Mouse (Mus musculus): ENCODE measurements at regions not wholly inside any gene's neighbourhood (a gene's known extent, or its start where the extent isn't known, plus 50 kb on each side); places are given as distances from the start of the nearest gene placed in this dataset.

DNA sequence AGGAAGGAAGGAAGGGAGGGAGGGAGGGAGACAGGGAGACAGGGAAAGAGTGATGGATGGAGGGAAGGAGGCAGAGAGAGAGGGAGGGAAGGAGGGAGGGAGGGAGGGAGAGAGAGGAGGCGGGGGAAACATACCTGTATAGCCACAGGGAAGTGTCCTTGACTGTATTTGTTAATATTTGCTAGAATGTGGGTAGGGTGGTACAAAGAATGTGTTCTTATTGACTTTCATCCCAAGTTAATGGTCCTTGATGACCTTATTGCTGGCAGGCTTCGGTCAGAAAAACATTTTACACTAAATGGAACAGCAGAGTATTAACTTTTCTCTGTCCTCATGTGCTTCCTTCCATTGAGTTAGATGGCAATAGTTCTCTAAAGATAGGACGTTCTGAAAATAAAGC, 171.0 kb upstream of the Ctnnb1 start:
- peak; percentile 71 for ATAC-seq
- no peaks in the 10 kb centered on the region for H3K27me3 ChIP-seq (replicated peaks)
- no peak overlapping the region for H3K9ac ChIP-seq
- H3K36me3 ChIP-seq = no peaks in the 10 kb centered on the region
- H3K9me3 ChIP-seq = no peaks in the 10 kb centered on the region
- H3K4me3 ChIP-seq (replicated peaks) = no peak overlapping the region
- peak overlapping the region; percentile 54; the same call in 1 of the 2 replicates for H3K27ac ChIP-seq
- 0 out of 2 replicates have a peak, but pooled peaks cover 12% of the 10 kb centered on the region for H3K4me1 ChIP-seq (replicated peaks)
- H3K4me2 ChIP-seq (replicated peaks) = no peak overlapping the region
- 59% methylated on average over 3 of the region's 3 CpGs for WGBS

DNA sequence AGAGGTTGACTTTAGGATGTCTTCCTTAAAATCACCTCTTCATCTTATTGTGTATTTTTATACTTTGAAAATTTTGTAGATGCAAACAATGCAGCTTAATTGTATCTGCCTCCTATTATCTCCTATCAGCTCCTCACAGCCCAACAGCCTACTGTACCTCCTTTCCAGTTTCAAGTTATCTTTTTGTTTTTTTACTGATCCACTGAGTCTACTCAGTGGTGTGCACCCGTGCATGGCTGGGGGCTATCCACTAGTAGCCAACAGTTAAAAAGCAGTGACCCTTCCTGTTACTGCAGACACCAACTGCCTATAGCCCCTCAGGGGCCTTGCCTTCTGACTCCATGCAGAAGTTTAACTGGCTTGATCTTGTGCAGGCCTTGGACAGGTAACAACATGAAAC, 170.4 kb upstream of the Ctnnb1 start:
- WGBS = 71% methylated on average over 1 of the region's 1 CpGs
- no peak for ATAC-seq
- H3K36me3 ChIP-seq = no peaks in the 10 kb centered on the region
- H3K27me3 ChIP-seq (replicated peaks) = no peaks in the 10 kb centered on the region
- H3K4me1 ChIP-seq (replicated peaks) = 0 out of 2 replicates have a peak, but pooled peaks cover 13% of the 10 kb centered on the region
- no peak overlapping the region for H3K9ac ChIP-seq
- H3K27ac ChIP-seq = peak overlapping the region; percentile 54
- no peak overlapping the region for H3K4me3 ChIP-seq (replicated peaks)
- H3K9me3 ChIP-seq = no peaks in the 10 kb centered on the region
- H3K4me2 ChIP-seq (replicated peaks) = no peak overlapping the region

DNA sequence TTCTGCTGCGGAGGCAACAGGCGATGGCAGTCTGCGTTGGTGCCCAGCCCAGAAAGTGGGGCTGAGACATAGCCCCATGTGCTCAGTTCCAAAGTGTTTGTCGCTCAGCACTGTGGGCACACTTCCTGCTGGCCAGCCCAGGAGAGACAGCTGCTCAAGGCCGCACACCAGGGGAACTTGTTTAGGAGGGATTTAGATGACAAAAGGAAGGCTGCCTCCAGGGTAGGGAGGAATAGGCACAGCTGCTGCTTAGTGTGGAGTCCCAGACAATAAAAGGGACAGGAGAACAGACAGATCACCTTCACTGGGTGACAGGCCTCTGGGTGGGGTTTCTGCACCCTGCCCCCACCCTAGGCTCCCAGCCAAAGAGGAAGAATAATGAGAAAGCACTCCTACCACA, 169.2 kb upstream of the Ctnnb1 start:
- Histone ChIP-seq H3K4me3 (replicated peaks) (no peak overlapping the region), H3K4me2 (replicated peaks) (no peak overlapping the region), H3K9ac (no peak overlapping the region), H3K9me3 (no peaks in the 10 kb centered on the region), H3K27me3 (replicated peaks) (no peaks in the 10 kb centered on the region), H3K4me1 (replicated peaks) (peaks cover 24% of the 10 kb centered on the region; the same call in 1 of the 2 replicates), H3K36me3 (no peaks in the 10 kb centered on the region), H3K27ac (peak overlapping the region; percentile 64)
- peak; percentile 81 for ATAC-seq
- WGBS = 73% methylated on average over 5 of the region's 5 CpGs

DNA sequence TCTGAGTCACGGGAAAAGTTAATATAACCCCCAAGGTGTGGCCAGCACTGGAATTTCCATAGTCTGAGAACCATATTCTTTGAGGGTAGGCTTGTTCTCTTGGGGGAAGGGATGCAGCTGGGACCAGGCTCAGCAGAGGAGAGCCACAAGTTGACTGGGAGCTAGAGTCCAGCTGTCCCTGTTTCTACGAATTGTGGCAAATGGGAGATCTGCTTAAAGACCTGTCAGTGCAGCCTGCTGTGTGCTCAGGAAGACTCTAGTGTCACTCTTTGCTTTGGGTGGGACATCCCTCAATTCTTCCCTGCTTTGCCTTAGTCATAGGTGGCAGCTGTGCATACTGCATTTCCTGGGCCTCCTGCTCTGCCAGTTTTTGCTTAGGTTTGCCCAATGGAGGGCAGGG, 165.2 kb upstream of the Ctnnb1 start:
- no peak for ATAC-seq
- Histone ChIP-seq H3K27ac (no peak overlapping the region), H3K27me3 (replicated peaks) (no peaks in the 10 kb centered on the region), H3K36me3 (no peaks in the 10 kb centered on the region), H3K9me3 (no peaks in the 10 kb centered on the region), H3K9ac (no peak overlapping the region), H3K4me1 (replicated peaks) (peaks cover 31% of the 10 kb centered on the region; the same call in 1 of the 2 replicates), H3K4me2 (replicated peaks) (no peak overlapping the region), H3K4me3 (replicated peaks) (no peak overlapping the region)
- WGBS = 59% methylated on average over 2 of the region's 2 CpGs

DNA sequence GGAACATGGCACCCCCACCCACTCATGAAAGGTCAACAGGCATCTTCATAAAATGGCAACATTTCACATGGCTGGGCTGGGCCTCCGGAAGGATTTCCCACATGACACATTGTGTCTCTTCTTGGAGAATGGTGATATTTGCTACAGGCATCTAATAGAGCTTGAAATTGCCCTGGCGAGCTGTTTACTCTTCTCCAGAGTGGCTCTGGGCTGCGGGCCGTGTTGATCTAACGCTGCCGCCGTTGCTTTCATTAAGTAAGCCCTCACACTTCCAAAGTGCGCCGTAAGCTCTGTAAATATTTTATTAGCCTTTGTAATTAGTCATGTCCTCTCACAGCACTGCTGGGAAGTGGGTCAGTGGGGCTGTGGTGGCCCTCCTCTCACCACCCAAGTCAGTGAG, 164.4 kb upstream of the Ctnnb1 start:
- no peaks in the 10 kb centered on the region for H3K36me3 ChIP-seq
- H3K27ac ChIP-seq = peak overlapping the region; percentile 11; the same call in 1 of the 2 replicates
- no peaks in the 10 kb centered on the region for H3K27me3 ChIP-seq (replicated peaks)
- peaks cover 33% of the 10 kb centered on the region for H3K4me1 ChIP-seq (replicated peaks)
- 30% methylated on average over 9 of the region's 9 CpGs for WGBS
- H3K9ac ChIP-seq = no peak overlapping the region
- H3K9me3 ChIP-seq = no peaks in the 10 kb centered on the region
- no peak overlapping the region for H3K4me3 ChIP-seq (replicated peaks)
- peak; percentile 29; the same call in 1 of the 2 replicates for ATAC-seq
- no peak overlapping the region for H3K4me2 ChIP-seq (replicated peaks)

DNA sequence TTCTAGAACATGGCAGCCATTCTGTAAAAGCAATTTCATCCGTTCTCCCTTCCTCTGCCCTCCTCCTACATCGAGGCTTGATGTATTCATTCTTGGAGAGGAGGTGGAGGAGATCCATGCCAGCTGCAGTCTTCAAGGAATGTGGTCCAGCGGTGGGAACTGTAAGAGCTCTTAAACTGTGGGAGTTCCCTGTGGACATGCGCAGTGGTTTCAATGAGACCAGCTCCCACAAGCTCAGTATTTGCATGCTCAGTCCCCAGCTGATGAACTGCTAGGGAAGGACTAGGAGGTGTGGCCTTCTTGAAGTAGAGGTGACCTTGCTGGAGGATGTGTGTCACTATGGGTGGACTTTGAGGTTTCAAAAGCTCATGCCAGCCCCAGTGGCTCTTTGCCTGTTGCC, 163.7 kb upstream of the Ctnnb1 start:
- ATAC-seq = no peak
- 56% methylated on average over 4 of the region's 4 CpGs for WGBS
- no peak overlapping the region for H3K27ac ChIP-seq

DNA sequence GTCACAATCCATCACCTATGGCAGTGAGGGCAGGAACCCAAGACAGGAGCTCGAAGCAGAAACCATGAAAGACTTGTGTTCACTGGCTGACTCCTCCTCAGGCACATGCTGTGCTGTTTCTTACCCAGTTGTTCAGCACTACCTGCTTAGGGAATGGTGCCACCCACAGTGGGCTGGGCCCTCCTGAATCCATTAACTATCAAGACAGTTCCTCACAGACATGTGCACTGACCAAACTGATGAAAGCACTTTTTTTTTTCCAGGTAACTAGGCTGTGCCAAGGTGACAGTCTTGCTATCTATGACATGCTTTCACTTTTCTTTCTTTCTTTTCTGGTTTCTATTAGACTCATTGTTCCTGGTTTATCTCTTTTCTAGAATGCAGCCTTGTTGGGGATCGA, 162.1 kb upstream of the Ctnnb1 start:
- no peak overlapping the region for H3K9ac ChIP-seq
- no peak for ATAC-seq
- no peaks in the 10 kb centered on the region for H3K27me3 ChIP-seq (replicated peaks)
- peaks cover 45% of the 10 kb centered on the region for H3K4me1 ChIP-seq (replicated peaks)
- WGBS = 66% methylated on average over 2 of the region's 2 CpGs
- no peak overlapping the region for H3K27ac ChIP-seq
- H3K4me3 ChIP-seq (replicated peaks) = no peak overlapping the region
- H3K9me3 ChIP-seq = no peaks in the 10 kb centered on the region
- H3K4me2 ChIP-seq (replicated peaks) = no peak overlapping the region
- H3K36me3 ChIP-seq = no peaks in the 10 kb centered on the region

More for the DNA sequence above, 163.7 kb upstream of the Ctnnb1 start:
- Histone ChIP-seq H3K27me3 (replicated peaks) (no peaks in the 10 kb centered on the region), H3K4me1 (replicated peaks) (peaks cover 34% of the 10 kb centered on the region), H3K36me3 (no peaks in the 10 kb centered on the region), H3K9me3 (no peaks in the 10 kb centered on the region), H3K4me2 (replicated peaks) (no peak overlapping the region), H3K9ac (no peak overlapping the region), H3K4me3 (replicated peaks) (no peak overlapping the region)

DNA sequence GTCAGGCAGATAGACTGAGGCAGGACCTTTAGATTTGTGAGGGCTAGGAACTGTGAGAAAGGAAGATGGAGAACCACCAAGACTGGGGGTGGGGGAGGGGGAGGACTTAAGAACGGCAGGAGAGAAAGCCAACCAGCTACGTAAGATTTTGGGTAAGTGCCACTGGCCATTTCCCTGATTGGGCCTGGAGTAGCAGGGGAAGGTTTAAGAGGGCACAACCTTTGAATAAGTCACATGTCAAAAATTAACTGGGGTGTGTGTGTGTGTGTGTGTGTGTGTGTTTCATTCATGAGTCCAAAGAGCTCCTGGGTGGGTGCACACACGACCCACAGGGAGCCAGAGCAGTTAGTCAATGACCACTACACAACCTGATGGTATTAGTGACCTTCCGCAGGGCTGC, 161.6 kb upstream of the Ctnnb1 start:
- no peak for ATAC-seq
- Histone ChIP-seq H3K4me1 (replicated peaks) (peaks cover 49% of the 10 kb centered on the region), H3K4me2 (replicated peaks) (no peak overlapping the region), H3K27ac (no peak overlapping the region), H3K9me3 (no peaks in the 10 kb centered on the region), H3K4me3 (replicated peaks) (no peak overlapping the region), H3K9ac (no peak overlapping the region), H3K36me3 (no peaks in the 10 kb centered on the region), H3K27me3 (replicated peaks) (no peaks in the 10 kb centered on the region)
- WGBS = 86% methylated on average over 4 of the region's 4 CpGs

DNA sequence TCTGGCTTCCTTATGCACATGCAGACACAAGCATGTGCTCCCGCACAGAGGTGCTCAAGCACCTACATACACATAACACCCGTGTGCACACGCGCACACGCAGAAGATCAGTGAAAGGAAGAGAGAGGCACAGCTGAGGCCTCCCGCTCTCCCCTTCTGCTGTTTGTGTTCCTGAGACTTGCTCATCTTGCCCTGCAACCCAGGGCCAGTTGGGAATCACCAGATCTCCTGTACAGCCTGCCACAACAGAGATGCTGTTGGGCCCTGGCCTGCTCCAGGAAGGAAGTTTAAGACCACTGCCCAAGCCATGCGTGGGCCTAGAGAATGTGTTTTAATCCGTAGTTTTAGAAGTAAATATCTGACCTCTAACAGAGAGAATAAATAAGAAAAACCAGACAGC, 160.0 kb upstream of the Ctnnb1 start:
- Histone ChIP-seq H3K9ac (no peak overlapping the region), H3K4me1 (replicated peaks) (peaks cover 47% of the 10 kb centered on the region), H3K27ac (no peak overlapping the region), H3K27me3 (replicated peaks) (no peaks in the 10 kb centered on the region), H3K4me2 (replicated peaks) (no peak overlapping the region), H3K4me3 (replicated peaks) (no peak overlapping the region), H3K36me3 (no peaks in the 10 kb centered on the region), H3K9me3 (no peaks in the 10 kb centered on the region)
- no peak for ATAC-seq
- WGBS = 71% methylated on average over 8 of the region's 8 CpGs

DNA sequence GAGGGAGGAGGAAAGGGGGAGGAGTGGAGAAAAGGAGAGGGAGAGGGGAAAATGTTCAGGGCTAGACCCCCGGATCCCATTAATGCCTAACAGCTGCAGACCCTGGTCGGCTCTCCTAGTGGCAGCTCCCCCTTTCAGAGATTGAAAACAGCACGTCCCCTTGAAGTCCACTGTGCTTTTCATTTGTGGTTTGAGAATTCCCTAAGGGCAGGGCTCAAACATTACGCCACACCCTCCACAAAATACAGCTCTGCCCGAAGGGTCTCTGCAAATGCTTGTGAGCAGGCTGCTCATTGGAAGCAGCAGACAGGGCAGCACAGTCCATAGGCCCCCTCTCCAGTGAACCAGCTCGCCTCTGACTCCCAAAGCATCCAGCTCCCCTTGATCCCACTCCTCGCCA, 159.3 kb upstream of the Ctnnb1 start:
- Histone ChIP-seq H3K4me3 (replicated peaks) (no peak overlapping the region), H3K4me1 (replicated peaks) (peaks cover 41% of the 10 kb centered on the region), H3K27me3 (replicated peaks) (no peaks in the 10 kb centered on the region), H3K4me2 (replicated peaks) (no peak overlapping the region), H3K36me3 (no peaks in the 10 kb centered on the region), H3K9ac (no peak overlapping the region), H3K9me3 (no peaks in the 10 kb centered on the region), H3K27ac (0 out of 2 replicates have a peak overlapping the region, but pooled peaks have one; percentile 11)
- WGBS = 29% methylated on average over 7 of the region's 7 CpGs
- ATAC-seq = no peak

DNA sequence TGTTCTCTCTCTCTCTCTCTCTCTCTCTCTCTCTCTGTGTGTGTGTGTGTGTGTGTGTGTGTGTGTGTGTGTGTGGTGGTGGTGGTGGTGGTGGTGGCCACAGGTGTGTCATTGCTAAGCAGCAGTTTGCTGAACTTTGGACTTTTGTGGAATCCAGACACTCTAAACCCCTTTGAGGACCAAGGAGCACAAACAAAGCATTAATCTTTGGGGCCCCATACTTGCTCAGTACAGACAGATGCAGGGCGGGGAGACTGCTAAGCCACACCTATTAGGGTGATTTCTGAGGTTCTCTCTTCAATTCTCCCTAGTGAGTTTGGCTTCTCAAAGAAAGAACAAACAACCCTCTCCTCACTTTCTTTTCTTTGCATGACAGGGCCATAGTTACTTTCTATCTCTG, 158.1 kb upstream of the Ctnnb1 start:
- H3K27ac ChIP-seq = peak overlapping the region; percentile 79
- peaks cover 34% of the 10 kb centered on the region for H3K4me1 ChIP-seq (replicated peaks)
- H3K4me2 ChIP-seq (replicated peaks) = no peak overlapping the region; the same call in 1 of the 2 replicates

DNA sequence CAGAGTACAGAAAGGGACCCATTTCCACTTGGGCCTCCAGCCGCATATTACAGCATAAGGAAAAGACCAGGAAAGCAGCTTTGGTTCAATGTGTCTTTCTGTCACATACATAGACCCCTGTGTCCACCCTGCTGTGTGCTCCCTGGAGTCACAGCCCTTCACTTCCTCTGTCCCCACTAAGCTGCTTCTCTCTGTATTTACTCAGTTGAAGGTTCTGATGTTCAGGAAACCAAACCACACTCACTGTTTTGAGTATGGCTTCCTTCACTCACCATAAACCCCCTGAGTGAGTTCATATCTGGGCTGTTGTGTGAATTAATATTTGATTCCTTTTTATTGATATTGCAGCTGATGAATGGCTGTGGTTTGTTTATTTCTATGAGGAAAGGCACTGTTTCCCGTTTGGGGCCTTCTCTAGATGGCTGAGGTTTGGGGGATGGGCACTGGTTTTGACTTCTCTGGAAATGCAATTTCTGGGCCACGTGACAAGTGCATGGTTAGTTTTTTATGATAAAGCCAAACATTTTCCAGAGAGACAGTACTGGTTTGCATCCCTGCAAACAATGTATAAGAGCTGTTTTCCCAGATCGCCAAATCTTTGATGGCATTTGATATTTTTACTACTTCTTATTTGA, 157.0 kb upstream of the Ctnnb1 start:
- H3K9ac ChIP-seq = no peak overlapping the region
- peaks cover 44% of the 10 kb centered on the region for H3K4me1 ChIP-seq (replicated peaks)
- H3K27ac ChIP-seq = peak overlapping the region; percentile 79
- no peak overlapping the region for H3K4me2 ChIP-seq (replicated peaks)
- H3K36me3 ChIP-seq = no peaks in the 10 kb centered on the region
- no peaks in the 10 kb centered on the region for H3K9me3 ChIP-seq
- no peaks in the 10 kb centered on the region for H3K27me3 ChIP-seq (replicated peaks)
- no peak overlapping the region for H3K4me3 ChIP-seq (replicated peaks)
- WGBS = 37% methylated on average over 4 of the region's 4 CpGs
- ATAC-seq = no peak

More for the DNA sequence above, 158.1 kb upstream of the Ctnnb1 start:
- peak; percentile 93 for ATAC-seq
- WGBS = 0% methylated on average over 1 of the region's 1 CpGs
- Histone ChIP-seq H3K27me3 (replicated peaks) (no peaks in the 10 kb centered on the region), H3K9me3 (no peaks in the 10 kb centered on the region), H3K4me3 (replicated peaks) (no peak overlapping the region), H3K36me3 (no peaks in the 10 kb centered on the region), H3K9ac (no peak overlapping the region)

DNA sequence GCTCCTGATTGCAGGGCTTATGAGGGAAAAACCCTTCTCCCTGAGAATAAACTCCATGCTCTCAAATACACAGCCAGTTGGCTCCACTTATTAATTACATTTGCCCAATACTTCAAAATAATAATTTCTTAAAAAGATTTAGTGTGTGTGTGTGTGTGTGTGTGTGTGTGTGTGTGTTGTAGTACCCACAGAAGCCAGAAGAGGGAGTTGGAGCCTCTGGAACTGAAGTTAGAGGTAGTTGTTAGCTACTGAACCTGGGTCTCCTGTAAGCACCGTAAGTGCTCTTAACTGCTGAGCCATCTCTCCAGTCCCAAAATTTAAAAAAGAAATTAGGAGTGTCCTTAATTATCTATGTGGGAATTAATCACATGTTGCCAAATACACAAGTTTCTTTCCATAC, 154.8 kb upstream of the Ctnnb1 start:
- no peak overlapping the region for H3K27ac ChIP-seq
- peaks cover 41% of the 10 kb centered on the region for H3K4me1 ChIP-seq (replicated peaks)
- WGBS = 97% methylated on average over 1 of the region's 1 CpGs

More for the DNA sequence above, 154.8 kb upstream of the Ctnnb1 start:
- H3K9ac ChIP-seq = no peak overlapping the region
- no peaks in the 10 kb centered on the region for H3K9me3 ChIP-seq
- no peak overlapping the region for H3K4me3 ChIP-seq (replicated peaks)
- H3K36me3 ChIP-seq = no peaks in the 10 kb centered on the region
- no peaks in the 10 kb centered on the region for H3K27me3 ChIP-seq (replicated peaks)
- no peak for ATAC-seq
- H3K4me2 ChIP-seq (replicated peaks) = no peak overlapping the region
